Mouse (Mus musculus) heart, postnatal 25 days (tissue): ENCODE results near the gene Col25a1. TPM values are rescaled to one million over a fixed set of nuclear protein-coding genes. Genes with fewer than 3 reads are reported as not detected.

Experiments used
- DNase-seq: peaks from one replicate; pipeline ENCODE4 v3.0.0; 2022; ENCODE audit warnings: low spot score
- intact Hi-C: fragments of 180-260 bp; cut with DNase I; formaldehyde crosslinking; loops from one replicate; pipeline ENCODE4 v1.15.1; 2025
- total RNA-seq, 2 experiments: library from RNA; stranded (reverse); gene quantifications; 2 replicates each; pipeline ENCODE4 v1.2.3; 2021

Col25a1 gene
- total RNA-seq, 2 experiments from 2014 or later = 0.36 to 0.42 TPM

DNA sequence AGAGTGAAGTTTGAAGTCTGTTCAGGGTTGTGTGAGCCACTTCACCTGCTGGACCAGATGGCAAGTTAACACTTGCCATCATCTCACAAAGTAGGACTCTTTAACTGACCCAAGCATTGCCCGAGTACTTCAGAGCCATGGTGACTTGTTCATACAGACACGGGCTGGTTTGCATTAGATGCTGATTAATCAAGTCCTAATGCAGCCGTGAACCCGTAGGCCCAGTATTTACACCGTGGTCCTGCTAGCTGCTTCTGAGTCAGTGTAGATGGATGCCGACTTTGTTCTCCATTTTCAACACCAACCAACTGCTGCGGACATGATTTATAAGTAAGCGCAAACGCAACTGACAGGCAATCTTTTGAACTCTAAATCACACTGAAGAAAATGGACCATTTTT lies 287.6 kb downstream of the Col25a1 start:
- intact Hi-C loops = no loop called here
- no peak for DNase-seq

DNA sequence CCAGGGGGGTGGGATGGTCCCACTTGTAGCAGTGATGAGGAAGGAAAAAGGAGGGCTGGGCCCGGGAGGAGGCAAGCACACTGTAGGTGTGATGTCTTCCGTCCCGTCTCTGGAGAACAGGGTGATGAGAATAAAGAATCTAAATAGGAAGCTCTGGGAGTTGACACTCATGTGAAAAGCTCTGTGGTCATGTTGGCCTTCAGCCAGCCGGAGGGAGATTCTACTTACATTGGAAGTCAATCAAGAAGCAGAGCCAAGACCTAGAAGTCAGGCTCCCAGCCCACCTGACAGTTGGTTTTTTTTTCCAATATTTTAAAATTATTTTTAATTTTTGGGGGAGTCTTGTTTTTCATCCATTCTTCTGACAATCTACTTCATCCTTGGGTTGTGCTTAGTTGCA lies 297.5 kb downstream of the Col25a1 start:
- intact Hi-C loops = no loop called here
- DNase-seq = no peak

DNA sequence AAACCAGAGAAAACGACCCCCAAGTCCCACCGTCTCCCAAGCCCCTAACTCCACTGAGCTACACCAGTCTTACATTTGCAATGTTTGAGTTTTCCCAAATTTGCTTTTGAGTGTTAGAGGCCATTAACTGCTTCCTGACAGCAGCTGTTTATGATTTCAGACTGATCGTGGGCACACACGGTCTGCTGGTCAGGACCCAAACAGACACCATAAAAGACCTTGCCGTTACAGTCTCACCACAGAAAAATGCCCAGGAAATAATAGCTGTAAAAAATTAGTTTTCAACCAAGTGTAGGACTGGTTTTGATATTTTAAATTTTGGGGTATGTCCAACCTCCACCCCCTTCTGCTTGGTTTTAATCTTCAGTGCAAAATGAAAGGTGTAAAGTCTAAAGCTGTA lies 298.8 kb downstream of the Col25a1 start:
- DNase-seq = no peak
- intact Hi-C loops = no loop called here

DNA sequence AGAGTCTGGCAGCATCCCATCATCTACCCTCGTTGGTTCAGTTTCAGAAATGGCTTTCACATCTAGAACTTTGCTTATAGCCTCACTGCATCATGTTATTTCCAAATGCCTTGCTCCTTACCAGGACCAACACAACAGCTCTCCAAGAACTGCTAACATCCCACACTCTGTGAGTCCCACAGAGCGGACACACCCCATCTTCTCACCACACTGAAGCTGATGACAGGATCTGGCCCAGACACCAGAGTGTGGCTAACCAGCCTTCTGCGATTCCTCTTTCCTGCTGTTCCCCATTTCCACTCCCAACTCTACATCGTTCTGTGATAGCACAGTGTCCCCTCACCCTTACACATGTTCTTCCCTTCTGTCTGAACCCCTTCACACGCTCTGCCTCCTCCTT lies 301.5 kb downstream of the Col25a1 start:
- no peak for DNase-seq
- intact Hi-C loops = no loop called here

DNA sequence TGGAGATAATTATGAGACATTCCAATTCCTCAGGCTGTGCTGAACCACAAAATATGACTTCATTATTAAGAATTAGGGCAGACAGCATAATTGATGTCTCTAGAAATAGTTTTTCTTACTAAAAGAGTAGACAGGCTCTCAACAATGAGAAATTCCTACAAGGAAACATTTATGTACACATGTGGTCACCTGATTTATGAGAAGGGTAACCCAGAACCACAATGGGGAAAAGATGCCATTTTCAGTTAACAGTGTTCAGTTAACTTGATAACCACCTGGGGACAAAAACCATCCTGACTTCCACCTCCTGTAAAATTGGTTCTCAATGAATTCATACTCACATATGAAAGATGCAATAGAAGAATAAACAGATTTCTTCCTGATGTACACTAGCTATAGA lies 305.7 kb downstream of the Col25a1 start:
- intact Hi-C loops = no loop called here
- DNase-seq = no peak

DNA sequence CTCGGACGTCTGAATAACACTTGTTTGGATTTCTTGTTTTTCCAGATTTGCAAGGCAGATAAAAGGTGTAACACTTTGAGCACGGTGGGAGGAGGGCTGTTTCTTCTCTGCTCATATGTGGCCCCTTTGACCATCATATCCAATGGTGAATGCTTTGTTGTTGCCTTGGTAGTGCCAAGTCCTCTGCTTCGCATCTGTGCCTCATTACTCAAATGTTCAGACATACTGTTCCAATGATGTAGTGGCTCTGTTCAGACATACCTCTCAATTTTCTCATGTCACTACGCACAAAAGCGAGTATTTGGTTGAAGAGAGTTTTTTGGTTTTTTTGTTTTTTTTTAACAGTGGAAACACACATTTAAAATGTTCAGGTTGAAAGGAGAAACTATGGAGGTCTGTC lies 308.5 kb downstream of the Col25a1 start:
- intact Hi-C loops = no loop called here
- DNase-seq = no peak

DNA sequence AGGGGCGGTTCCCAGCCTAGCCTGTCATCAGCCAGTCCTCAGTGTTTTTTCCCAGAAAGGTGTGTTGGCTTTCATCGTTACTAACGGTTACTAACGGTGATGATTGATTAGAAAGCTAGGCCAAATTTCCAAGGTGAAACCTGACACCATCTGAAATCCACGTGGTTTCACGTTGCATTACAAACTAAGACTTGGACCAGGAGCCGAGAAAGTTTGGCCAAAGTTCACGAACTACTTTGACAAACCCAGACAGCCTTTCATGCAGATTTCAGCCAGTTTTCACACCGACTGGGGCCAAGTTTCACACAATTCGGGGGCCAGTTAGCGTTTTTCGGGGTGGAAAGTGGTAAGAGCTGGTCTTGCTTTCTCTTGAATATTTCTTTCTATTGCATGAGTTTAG lies 309.4 kb downstream of the Col25a1 start:
- no peak for DNase-seq
- intact Hi-C loops = no loop called here

DNA sequence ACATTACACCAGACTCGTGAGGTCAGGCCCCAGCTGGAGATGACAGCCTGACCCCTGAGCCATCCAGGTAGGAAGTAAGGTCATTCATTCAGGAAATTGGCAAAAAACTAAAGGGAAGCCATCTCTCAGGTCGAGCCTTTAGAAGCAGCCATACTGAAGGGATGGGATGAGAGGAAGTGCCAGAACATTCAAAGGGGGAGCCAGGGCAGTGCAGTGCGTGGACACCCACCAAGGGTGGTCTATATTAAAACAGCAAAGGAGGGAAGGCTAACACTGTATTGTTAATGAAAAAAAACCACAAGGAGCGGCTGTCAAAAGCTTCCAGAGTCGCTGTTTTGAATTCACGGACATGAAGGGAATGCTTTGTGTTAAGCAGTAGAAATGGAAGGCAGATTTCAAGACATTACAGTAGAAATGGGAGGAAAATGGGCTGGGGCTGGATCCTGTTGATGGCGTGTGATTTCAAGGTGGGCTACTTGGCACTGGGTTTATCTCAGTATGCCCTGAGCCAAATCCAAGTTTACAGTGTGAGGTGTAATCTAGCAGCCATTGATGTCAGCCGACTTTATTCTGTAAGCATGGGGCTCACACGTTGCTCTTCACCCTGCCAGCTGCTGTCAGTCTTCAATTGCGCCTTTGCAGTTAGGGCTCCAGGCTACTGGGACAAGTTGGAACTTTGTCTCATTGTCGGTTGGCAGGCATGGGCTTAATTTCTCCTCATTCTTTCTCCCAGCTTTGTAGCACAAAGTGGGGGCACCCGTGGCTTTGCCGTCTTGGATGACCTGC lies 312.7 kb downstream of the Col25a1 start:
- DNase-seq = no peak
- intact Hi-C loops = no loop called here

DNA sequence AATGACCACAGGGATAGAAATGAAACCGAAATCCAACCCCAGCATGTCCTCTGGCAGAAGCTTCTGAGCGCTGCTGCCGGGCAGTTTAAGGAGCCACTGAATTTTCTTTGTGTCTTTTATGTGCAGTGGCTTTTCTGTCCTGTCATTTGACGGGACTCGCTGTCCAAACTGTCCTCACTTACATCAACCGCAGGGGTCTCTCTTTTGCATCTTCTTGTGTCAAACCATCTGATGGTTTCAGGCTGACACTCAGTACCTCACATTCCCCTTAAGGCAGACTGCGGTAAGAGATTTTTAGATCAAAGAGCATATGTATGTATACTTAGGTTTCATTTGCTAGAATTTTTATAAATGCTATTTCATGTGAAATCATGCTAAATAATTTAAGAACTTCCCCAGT lies 318.6 kb downstream of the Col25a1 start:
- no peak for DNase-seq
- intact Hi-C loops = no loop called here

DNA sequence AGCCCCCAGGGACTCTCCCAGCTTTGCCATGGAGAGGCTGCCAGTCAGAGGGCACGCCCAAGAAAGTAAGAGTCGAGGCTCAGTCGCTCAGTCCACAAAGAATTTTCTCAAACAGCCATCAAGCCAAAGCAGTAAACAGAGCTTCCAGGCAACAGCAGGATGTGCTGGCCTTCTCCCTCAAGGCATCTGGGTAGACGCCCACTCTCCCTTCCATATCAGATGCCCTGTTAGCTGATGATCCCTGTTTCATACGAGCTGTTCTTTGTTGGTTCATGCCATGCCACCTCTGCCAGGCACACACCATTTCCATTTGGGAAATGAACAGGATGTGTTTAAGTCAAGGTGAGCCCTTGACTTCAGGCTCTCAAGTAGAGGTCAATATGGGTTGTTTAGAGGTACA lies 334.1 kb downstream of the Col25a1 start:
- DNase-seq = no peak
- intact Hi-C loops = no loop called here

DNA sequence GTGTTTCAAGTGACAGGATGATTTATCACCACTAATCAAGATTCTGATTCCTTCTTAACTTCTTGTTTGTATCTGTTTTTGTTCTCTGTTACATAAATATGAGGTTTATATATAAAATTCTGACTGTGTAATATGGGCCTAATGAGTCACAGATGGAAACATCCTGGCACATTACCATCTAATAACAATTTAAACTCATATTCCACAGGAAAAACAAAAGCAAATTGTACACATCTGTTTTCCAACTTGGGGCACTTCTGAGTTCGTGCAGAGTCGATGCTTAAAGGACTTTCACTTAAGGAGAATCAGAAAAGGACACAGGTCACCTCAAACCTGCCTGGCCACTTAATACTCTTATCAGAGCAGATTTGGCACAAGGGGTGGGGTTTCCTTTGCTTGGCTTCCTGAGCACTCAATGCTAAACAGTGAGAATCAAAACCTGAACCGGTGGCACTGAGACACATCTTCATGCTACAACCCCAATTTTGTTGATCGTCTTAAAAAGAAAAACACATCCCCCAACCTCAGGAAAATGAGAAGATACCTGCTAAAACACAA lies 342.0 kb downstream of the Col25a1 start:
- no peak for DNase-seq
- intact Hi-C loops = no loop called here

DNA sequence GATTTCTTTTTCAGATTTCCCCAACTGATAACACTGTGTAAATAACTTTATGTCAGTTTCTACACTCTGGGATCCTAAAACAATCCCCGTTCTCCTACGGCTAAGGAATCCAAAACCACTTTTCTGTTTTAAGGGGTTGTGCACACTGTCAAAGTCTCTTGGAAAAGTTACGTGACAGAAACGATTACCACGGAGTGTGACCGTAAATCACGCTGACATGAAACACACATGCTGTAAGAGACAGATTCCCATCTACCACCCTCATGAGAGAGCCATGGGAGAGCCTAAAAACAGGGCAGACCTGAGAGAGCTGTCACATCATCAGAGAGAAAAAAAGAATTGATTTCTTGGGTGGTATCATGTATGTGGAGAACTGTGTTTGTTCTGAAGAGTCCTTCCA lies 342.7 kb downstream of the Col25a1 start:
- intact Hi-C loops = no loop called here

DNA sequence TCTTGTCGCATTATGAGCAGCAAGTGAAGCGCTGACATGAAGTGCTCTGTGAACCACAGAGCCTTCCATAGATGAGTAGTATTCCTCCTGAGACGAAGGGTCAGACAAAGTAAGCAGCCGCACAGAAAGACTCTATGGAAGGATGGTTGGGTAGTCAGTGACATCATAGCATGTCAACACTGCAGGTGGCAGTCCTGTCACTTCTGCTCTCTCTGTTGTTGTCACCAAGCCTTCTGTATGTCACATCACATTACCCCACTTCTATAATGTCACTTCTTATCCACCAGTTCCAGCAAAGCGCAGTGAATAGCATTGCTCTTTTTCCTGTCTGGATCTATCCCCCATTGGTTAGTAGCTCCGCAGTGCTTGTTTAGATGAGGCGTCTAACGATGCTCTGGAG lies 351.2 kb downstream of the Col25a1 start:
- intact Hi-C loops = loop anchor here (10.0 kb wide), 1 partner anchor 298 kb away; no protein-coding TSS in a partner anchor
- no peak for DNase-seq

More for the DNA sequence above, 342.7 kb downstream of the Col25a1 start:
- DNase-seq = no peak

DNA sequence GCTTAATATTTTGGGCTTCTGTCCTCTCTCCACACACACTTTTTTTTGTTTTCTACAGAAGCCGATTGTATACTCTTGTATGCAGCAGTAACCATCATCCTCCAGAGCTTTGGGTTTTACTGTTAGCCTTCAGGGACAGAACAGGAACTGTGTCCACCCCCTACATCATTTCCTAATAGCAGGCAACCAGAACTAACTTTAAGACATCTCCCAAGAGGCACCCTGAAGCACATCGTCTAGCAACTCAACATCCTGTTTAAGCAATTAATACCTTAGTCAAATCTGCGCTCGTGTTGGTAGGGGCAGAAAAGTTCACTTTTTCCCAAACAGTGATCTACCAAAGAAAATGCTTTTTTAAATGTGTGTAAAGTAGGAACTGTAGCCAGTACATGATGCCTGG lies 357.5 kb downstream of the Col25a1 start:
- intact Hi-C loops = loop anchor here (10.0 kb wide), 1 partner anchor 304 kb away; no protein-coding TSS in a partner anchor
- DNase-seq = no peak

DNA sequence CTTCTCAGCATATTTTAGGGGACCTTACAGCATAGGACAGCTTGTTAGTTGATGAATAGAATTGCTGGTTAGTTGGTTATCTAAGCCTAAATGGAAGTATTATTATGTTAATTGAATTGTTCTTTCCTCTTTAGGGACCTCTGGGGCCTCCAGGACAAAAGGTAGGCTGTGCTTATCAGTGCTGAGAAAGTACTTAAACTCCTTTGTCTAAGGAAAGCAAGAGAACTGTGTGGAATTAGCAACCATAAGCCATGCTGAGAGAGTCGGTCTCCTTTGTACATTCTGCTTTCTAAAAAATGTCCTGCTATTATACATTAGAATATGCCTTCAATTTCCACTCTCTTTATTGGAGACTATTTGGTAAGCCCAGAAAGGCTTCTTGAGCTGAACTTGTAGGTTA lies 362.9 kb downstream of the Col25a1 start:
- intact Hi-C loops = no loop called here
- no peak for DNase-seq

DNA sequence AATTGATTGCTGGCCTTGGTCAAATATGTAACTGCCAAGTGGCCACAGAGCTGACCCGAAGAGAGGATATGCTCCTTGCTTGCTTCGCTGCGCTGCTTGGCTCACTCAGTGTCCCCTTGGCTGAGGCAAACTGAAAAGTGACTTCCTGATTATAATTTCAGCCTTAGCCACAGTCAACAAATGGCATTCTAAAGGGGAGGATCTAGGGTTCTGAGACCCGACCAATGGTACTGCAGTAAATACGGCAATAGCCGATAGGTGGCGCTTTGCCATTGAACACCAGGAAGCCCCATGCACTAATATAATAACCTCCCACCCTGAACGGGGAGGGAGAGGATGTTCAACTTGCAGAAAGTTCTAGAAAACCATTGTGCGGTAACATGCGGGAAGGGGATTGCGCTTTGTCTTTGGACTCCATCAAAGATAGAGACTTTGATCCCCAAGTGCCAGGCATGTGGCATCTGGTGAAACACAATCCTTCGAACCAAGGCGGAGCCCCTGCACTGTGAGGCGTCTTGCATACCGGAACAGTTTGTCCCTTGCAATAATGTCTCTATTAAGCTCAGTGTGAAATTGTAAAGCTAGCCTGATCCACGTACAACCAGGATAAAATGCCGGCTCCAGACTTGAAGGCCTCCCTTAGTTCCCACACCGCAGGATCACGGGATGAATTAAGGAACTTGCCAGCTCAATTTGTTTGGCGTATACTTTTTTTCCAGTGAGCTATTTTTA lies 363.5 kb downstream of the Col25a1 start:
- intact Hi-C loops = no loop called here
- no peak for DNase-seq

DNA sequence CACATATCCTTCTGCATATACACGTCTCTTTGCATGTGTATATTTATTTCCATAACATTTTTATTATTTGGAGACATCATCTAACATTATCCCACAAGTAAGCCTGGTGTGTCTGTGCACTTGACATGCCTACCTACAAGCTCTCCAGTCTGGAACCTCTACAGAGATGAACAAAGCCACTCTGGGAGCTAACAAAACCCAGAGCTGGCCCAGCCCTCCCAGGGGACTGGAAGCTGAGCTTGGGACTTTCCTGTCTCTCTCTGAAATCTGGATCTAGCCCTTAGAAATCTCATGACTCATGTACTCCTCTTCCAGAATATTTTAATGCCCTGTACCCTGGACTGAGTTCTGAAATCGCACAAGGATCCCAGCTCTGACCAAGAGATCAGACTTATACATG lies 365.7 kb downstream of the Col25a1 start:
- no peak for DNase-seq
- intact Hi-C loops = no loop called here

DNA sequence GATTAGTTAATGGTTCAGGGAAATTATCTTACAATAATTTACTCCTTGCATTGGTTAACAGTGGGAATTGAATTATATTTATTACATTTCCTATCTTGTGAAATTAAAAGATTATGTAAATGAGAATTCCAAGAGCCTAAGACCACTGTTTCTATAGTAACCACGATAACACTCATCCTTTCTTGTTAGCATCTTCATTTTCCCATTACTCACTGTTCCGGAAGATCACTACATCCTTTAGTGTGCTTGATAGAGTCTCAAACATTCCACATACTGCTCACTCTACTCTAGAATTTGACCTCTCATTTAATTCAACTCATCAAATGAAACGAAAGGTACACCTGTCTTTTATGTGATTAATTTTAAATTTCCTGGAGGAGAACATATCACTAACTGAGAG lies 370.4 kb downstream of the Col25a1 start:
- no peak for DNase-seq
- intact Hi-C loops = no loop called here

DNA sequence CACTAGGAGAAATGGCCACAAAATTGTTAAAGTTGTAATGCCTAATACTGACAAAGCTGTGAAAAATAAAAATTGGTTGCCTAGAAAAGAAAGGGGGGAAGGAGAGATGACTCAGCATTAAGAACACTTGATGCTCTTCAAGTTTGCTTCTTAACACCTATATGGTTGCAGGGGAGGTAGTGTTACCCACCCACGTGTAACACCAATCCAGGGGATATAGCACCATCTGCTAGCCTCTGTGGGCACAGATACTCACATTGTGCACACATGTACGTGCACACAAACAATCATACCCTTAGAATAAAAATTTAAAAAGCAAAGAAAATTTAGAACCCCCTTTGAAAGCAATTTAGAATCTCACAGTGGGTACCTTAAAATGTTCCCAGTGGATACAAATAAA lies 377.0 kb downstream of the Col25a1 start:
- intact Hi-C loops = no loop called here
- no peak for DNase-seq

DNA sequence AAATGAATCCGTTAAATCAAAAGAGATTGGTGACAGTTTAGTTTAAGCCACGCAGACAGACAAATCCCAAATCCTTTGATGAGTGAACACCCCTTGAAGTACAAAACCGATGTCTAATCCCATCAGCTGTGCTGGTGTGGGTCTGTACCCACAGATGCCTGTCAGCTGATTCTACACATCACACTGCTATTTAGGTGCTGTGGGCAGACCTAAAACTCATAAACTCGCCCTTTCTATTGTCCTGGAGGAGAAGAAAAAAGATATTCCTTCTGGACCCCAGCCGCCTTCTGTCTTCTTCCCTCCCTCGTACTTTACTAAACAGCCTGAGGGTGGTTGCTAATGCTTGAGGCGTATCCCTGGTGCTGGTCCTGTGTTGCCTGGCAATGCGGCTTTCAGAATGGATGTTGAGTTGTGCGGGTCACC lies 387.2 kb downstream of the Col25a1 start:
- intact Hi-C loops = no loop called here
- DNase-seq = no peak

DNA sequence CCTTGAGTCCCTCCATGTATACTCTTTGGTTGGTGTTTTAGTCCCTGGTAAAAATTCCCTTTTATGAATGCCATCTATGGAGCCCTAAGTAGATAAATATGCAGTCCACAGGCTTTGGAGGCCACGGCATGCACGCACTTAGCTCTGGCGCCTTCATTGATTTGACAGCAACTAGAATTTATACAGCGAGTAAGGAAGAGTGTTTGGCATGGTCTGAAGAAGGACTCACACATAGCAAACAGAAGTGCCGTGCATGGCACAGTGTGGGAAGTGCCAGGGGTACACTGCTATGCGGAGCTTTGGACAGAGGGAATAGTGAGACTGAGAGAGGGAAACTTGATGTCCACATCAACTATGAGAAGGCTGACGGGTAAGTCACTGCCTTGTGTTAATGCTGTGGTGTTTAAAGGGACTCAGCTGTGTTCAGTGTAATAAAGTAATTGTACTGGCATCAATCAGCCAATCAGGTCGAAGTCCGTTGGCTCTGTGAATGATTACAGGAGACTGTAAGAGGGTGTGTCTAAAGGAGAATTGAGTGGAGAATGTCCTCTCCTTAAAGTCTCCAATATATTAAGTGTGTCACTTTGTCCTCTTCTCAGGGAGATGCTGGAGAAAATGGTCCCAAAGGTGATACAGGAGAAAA lies 390.7 kb downstream of the Col25a1 start:
- intact Hi-C loops = no loop called here

More for the DNA sequence above, 390.7 kb downstream of the Col25a1 start:
- no peak for DNase-seq
